8 mouse cellular contexts compared by ENCODE assay signal in genomic region chr3:58372066-58372904, GRCm38 (mm10). TPM values are rescaled to one million over a fixed set of nuclear protein-coding genes. Genes with fewer than 3 reads are reported as not detected.
DNase-seq lines count a peak whose midpoint lies in the region; ATAC-seq and TF ChIP-seq lines count a peak whose summit lies in the region.

No protein-coding gene starts in this region.

- no peaks in the 10 kb centered on the region for H3K9me3 ChIP-seq in forebrain, embryonic 16.5 days (ENCODE audit: control insufficient read depth, low read length)
- H3K9me3 ChIP-seq in hindbrain, embryonic 10.5 days: no peaks in the 10 kb centered on the region
- H3K9me3 ChIP-seq in lung, embryonic 15.5 days: no peaks in the 10 kb centered on the region

- peak; percentile 56 for DNase-seq in MN1 (ENCODE audit: low spot score)
- peak; percentile 48 to 62 for DNase-seq in cerebellum, adult 18-20 months
- DNase-seq in hindbrain, embryonic 10.5 days (ENCODE audit: low spot score): peak; percentile 50
- peak; percentile 32 to 59 for DNase-seq in layer of hippocampus, adult 2 months (ENCODE audit: low spot score in 2 of 2)
- peak; percentile 81 for DNase-seq in retina, embryonic 14.5 days (ENCODE audit: low spot score)

- H3K27me3 ChIP-seq in forebrain, embryonic 16.5 days (replicated peaks; ENCODE audit: control insufficient read depth, insufficient read depth, low read length): no peaks in the 10 kb centered on the region
- peaks cover 9% of the 10 kb centered on the region; the same call in 1 of the 2 replicates for H3K27me3 ChIP-seq in hindbrain, embryonic 10.5 days (ENCODE audit: insufficient read depth, poor library complexity, severe bottlenecking)
- H3K27me3 ChIP-seq in lung, embryonic 15.5 days: no peaks in the 10 kb centered on the region

- WGBS in forebrain, embryonic 16.5 days: 3% methylated on average over 9 of the region's 9 CpGs
- WGBS in hindbrain, embryonic 10.5 days: 10% methylated on average over 9 of the region's 9 CpGs
- 8% methylated on average over 9 of the region's 9 CpGs for WGBS in lung, embryonic 15.5 days

- peak; percentile 92 for ATAC-seq in forebrain, embryonic 16.5 days
- peak; percentile 95 for ATAC-seq in lung, embryonic 15.5 days (ENCODE audit: borderline replicate concordance, extremely low read depth, low FRiP score, low TSS enrichment)
- no peak for ATAC-seq in megakaryocyte, adult 5-6 weeks (ENCODE audit: poor library complexity, severe bottlenecking)

- peak overlapping the region; percentile 50 for H3K4me2 ChIP-seq in forebrain, embryonic 16.5 days (ENCODE audit: low read length)
- H3K4me2 ChIP-seq in lung, embryonic 15.5 days: peak overlapping the region; percentile 46

- 0 out of 2 replicates have a peak overlapping the region, but pooled peaks have one; percentile 8 for H3K9ac ChIP-seq in forebrain, embryonic 16.5 days (replicated peaks; ENCODE audit: low read depth, low read length)
- 0 out of 2 replicates have a peak overlapping the region, but pooled peaks have one; percentile 22 for H3K9ac ChIP-seq in lung, embryonic 15.5 days

- no peak overlapping the region for H3K27ac ChIP-seq in forebrain, embryonic 16.5 days (ENCODE audit: low read length)
- peak overlapping the region; percentile 23; the same call in 1 of the 2 replicates for H3K27ac ChIP-seq in hindbrain, embryonic 10.5 days
- H3K27ac ChIP-seq in layer of hippocampus, adult 2 months: peak overlapping the region; percentile 46; the same call in 1 of the 2 replicates
- peak overlapping the region; percentile 72 for H3K27ac ChIP-seq in lung, embryonic 15.5 days

- H3K4me1 ChIP-seq in forebrain, embryonic 16.5 days (replicated peaks; ENCODE audit: control insufficient read depth, insufficient read depth, low read length): peaks cover 10% of the 10 kb centered on the region
- peaks cover 19% of the 10 kb centered on the region for H3K4me1 ChIP-seq in hindbrain, embryonic 10.5 days (replicated peaks)
- H3K4me1 ChIP-seq in lung, embryonic 15.5 days: peaks cover 20% of the 10 kb centered on the region

- H3K4me3 ChIP-seq in forebrain, embryonic 16.5 days (replicated peaks; ENCODE audit: low read length): peak overlapping the region; percentile 26
- H3K4me3 ChIP-seq in hindbrain, embryonic 10.5 days: peak overlapping the region; percentile 37
- H3K4me3 ChIP-seq in layer of hippocampus, adult 2 months: peak overlapping the region; percentile 20; the same call in 1 of the 2 replicates
- H3K4me3 ChIP-seq in lung, embryonic 15.5 days: peak overlapping the region; percentile 11; the same call in 1 of the 2 replicates

- TF ChIP-seq CTCF in layer of hippocampus, adult 2 months (conservative IDR thresholded peaks at IDR 0.05): no peak

- H3K36me3 ChIP-seq in forebrain, embryonic 16.5 days (ENCODE audit: control insufficient read depth, insufficient read depth): no peaks in the 10 kb centered on the region
- no peaks in the 10 kb centered on the region for H3K36me3 ChIP-seq in hindbrain, embryonic 10.5 days
- no peaks in the 10 kb centered on the region for H3K36me3 ChIP-seq in lung, embryonic 15.5 days

RNA-seq across cellular contexts. Expression of gene Tsc22d2, which starts 42.2 kb away (rescaled TPM):
- 8.1 and 8.7 TPM in 2 replicates for polyA plus RNA-seq in forebrain, embryonic 16.5 days (2015; fragmentation: Nextera tagmentation; extraction: Ambion mirVana)
- 8.4 and 9.3 TPM in 2 replicates for polyA plus RNA-seq in hindbrain, embryonic 10.5 days (2016; fragmentation: Nextera tagmentation; extraction: Ambion mirVana)
- total RNA-seq in layer of hippocampus, adult 2 months (2021): 10 to 100 TPM; 37.4 to 42.8 TPM
- polyA plus RNA-seq in lung, embryonic 15.5 days (2015; fragmentation: Nextera tagmentation; extraction: Ambion mirVana): 9.1 and 9.2 TPM in 2 replicates
- 24.6 and 27.2 TPM in 2 replicates for total RNA-seq in megakaryocyte, adult 5-6 weeks (2015)
- 13.9 and 15.7 TPM in 2 replicates for total RNA-seq in megakaryocyte, adult 5-6 weeks (2017)
